Mouse (Mus musculus) midbrain, embryonic 15.5 days (tissue): ENCODE results near the gene Msrb1. TPM values are rescaled to one million over a fixed set of nuclear protein-coding genes. Genes with fewer than 3 reads are reported as not detected.

Experiments
- ATAC-seq: fragments of 200-750 bp; cut with Nextera tagmentation; replicated peaks from 2 replicates; pipeline ENCODE4 v1.8.0; 2017; ENCODE audit warnings: moderate TSS enrichment
- H3K27ac ChIP-seq: fragments of 300-500 bp; sonication (generic); 2 replicates; pipeline ENCODE4 v1.5.1; 2015; ENCODE audit warnings: mild to moderate bottlenecking, inconsistent platforms
- H3K27me3 ChIP-seq: fragments of 300-500 bp; sonication (generic); replicated peaks from 2 replicates; pipeline ENCODE4 v1.6.1; 2015; ENCODE audit warnings: inconsistent platforms
- H3K36me3 ChIP-seq: fragments of 300-500 bp; sonication (generic); replicated peaks from 2 replicates; pipeline ENCODE4 v1.6.1; 2015; ENCODE audit warnings: inconsistent platforms
- H3K4me1 ChIP-seq: fragments of 300-500 bp; sonication (generic); 2 replicates; pipeline ENCODE4 v1.6.1; 2015; ENCODE audit warnings: inconsistent platforms
- H3K4me2 ChIP-seq: fragments of 300-500 bp; sonication (generic); 2 replicates; pipeline ENCODE4 v1.6.1; 2015; ENCODE audit warnings: inconsistent platforms, mild to moderate bottlenecking, moderate library complexity
- H3K4me3 ChIP-seq: fragments of 300-500 bp; sonication (generic); 2 replicates; pipeline ENCODE4 v1.5.1; 2015; ENCODE audit warnings: mild to moderate bottlenecking, inconsistent platforms
- H3K9ac ChIP-seq: fragments of 300-500 bp; sonication (generic); 2 replicates; pipeline ENCODE4 v1.6.1; 2015; ENCODE audit warnings: mild to moderate bottlenecking, inconsistent platforms
- H3K9me3 ChIP-seq: fragments of 300-500 bp; sonication (generic); 2 replicates; pipeline ENCODE4 v1.6.1; 2016; ENCODE audit warnings: inconsistent platforms
- WGBS: fragments of 180-500 bp; shearing (Covaris S2); methylation state at CpG from one replicate; pipeline ENCODE4 v1.1.7; 2015; ENCODE audit warnings: mixed read lengths; 5-methylcytosine and 5-hydroxymethylcytosine counted together
- polyA plus RNA-seq: library from polyadenylated mRNA; unstranded; fragments of >200 nt; fragmentation: Nextera tagmentation; extraction: Ambion mirVana; gene quantifications from 2 replicates; pipeline ENCODE4 v1.2.1, GENCODE M21; 2015

The Msrb1 gene
- polyA plus RNA-seq, 1 experiment from 2014 or later: 16.5 TPM

- Histone ChIP-seq H3K27me3 (no peaks in the 10 kb centered on the region), H3K9me3 (no peaks in the 10 kb centered on the region), H3K4me1 (peaks cover 18% of the 10 kb centered on the region), H3K36me3 (no peaks in the 10 kb centered on the region), H3K9ac (no peak overlapping the region), H3K4me3 (no peak overlapping the region), H3K4me2 (no peak overlapping the region), H3K27ac (no peak overlapping the region)
- WGBS: 91% methylated on average over 1 of the region's 1 CpGs
- no peak for ATAC-seq
Observed at GRCm38 (mm10) chr17:24734513-24734912, 1.9 kb upstream of the Msrb1 start.

GRCm38 (mm10) chr17:24735446-24735845 lies 996 bp upstream of the Msrb1 start:
- 78% methylated on average over 7 of the region's 7 CpGs for WGBS
- Histone ChIP-seq H3K36me3 (no peaks in the 10 kb centered on the region), H3K27me3 (no peaks in the 10 kb centered on the region), H3K4me3 (no peak overlapping the region), H3K9me3 (no peaks in the 10 kb centered on the region), H3K4me2 (peak overlapping the region; percentile 82; the same call in 1 of the 2 replicates), H3K27ac (no peak overlapping the region), H3K9ac (no peak overlapping the region), H3K4me1 (peaks cover 18% of the 10 kb centered on the region)
- ATAC-seq: no peak

GRCm38 (mm10) chr17:24737135-24737810 lies 831 bp downstream of the Msrb1 start:
- Histone ChIP-seq H3K4me1 (peaks cover 18% of the 10 kb centered on the region), H3K9ac (no peak overlapping the region), H3K4me2 (peak overlapping the region; percentile 82), H3K36me3 (no peaks in the 10 kb centered on the region), H3K4me3 (peak overlapping the region; percentile 49), H3K27me3 (no peaks in the 10 kb centered on the region), H3K9me3 (no peaks in the 10 kb centered on the region), H3K27ac (no peak overlapping the region)
- WGBS: 27% methylated on average over 8 of the region's 8 CpGs
- ATAC-seq: no peak

- Histone ChIP-seq H3K4me3 (no peak overlapping the region), H3K4me1 (peaks cover 18% of the 10 kb centered on the region), H3K36me3 (no peaks in the 10 kb centered on the region), H3K9ac (no peak overlapping the region), H3K27ac (no peak overlapping the region), H3K9me3 (no peaks in the 10 kb centered on the region), H3K27me3 (no peaks in the 10 kb centered on the region), H3K4me2 (no peak overlapping the region)
- 90% methylated on average over 4 of the region's 4 CpGs for WGBS
- no peak for ATAC-seq
Observed at GRCm38 (mm10) chr17:24738238-24738637, 1.8 kb downstream of the Msrb1 start.

- Histone ChIP-seq H3K9ac (no peak overlapping the region), H3K27ac (no peak overlapping the region), H3K4me1 (peaks cover 18% of the 10 kb centered on the region), H3K4me2 (no peak overlapping the region), H3K9me3 (no peaks in the 10 kb centered on the region), H3K27me3 (no peaks in the 10 kb centered on the region), H3K36me3 (no peaks in the 10 kb centered on the region), H3K4me3 (no peak overlapping the region)
- ATAC-seq: no peak
- 83% methylated on average over 8 of the region's 8 CpGs for WGBS
Observed at GRCm38 (mm10) chr17:24739926-24740325, 3.5 kb downstream of the Msrb1 start.

GRCm38 (mm10) chr17:24742307-24742706 lies 5.9 kb downstream of the Msrb1 start:
- peaks cover 4% of the 10 kb centered on the region; the same call in 1 of the 2 replicates for H3K4me1 ChIP-seq
- no peaks in the 10 kb centered on the region for H3K9me3 ChIP-seq
- no peaks in the 10 kb centered on the region for H3K27me3 ChIP-seq
- H3K36me3 ChIP-seq: no peaks in the 10 kb centered on the region
- WGBS: 84% methylated on average over 8 of the region's 8 CpGs
- H3K4me2 ChIP-seq: no peak overlapping the region
- H3K9ac ChIP-seq: no peak overlapping the region
- H3K27ac ChIP-seq: no peak overlapping the region
- ATAC-seq: no peak
- H3K4me3 ChIP-seq: no peak overlapping the region

- Histone ChIP-seq H3K4me1 (no peaks in the 10 kb centered on the region), H3K4me3 (no peak overlapping the region), H3K36me3 (no peaks in the 10 kb centered on the region), H3K27me3 (peaks cover 3% of the 10 kb centered on the region), H3K27ac (no peak overlapping the region), H3K9ac (no peak overlapping the region), H3K9me3 (no peaks in the 10 kb centered on the region), H3K4me2 (no peak overlapping the region)
- no peak for ATAC-seq
- WGBS: 76% methylated on average over 5 of the region's 5 CpGs
Observed at GRCm38 (mm10) chr17:24743896-24744295, 7.5 kb downstream of the Msrb1 start.

- Histone ChIP-seq H3K9me3 (no peaks in the 10 kb centered on the region), H3K9ac (no peak overlapping the region), H3K4me1 (no peaks in the 10 kb centered on the region), H3K27me3 (peaks cover 3% of the 10 kb centered on the region), H3K27ac (no peak overlapping the region), H3K36me3 (no peaks in the 10 kb centered on the region), H3K4me2 (no peak overlapping the region), H3K4me3 (no peak overlapping the region)
- no peak for ATAC-seq
- WGBS: 68% methylated on average over 3 of the region's 3 CpGs
Observed at GRCm38 (mm10) chr17:24744381-24744780, 7.9 kb downstream of the Msrb1 start.

- Histone ChIP-seq H3K36me3 (no peaks in the 10 kb centered on the region), H3K27ac (no peak overlapping the region), H3K4me1 (no peaks in the 10 kb centered on the region), H3K9me3 (no peaks in the 10 kb centered on the region), H3K27me3 (peaks cover 15% of the 10 kb centered on the region), H3K4me2 (no peak overlapping the region), H3K4me3 (no peak overlapping the region), H3K9ac (no peak overlapping the region)
- peak; percentile 79 for ATAC-seq
- WGBS: 19% methylated on average over 7 of the region's 7 CpGs
Observed at GRCm38 (mm10) chr17:24745526-24746497, 9.4 kb downstream of the Msrb1 start.

- H3K4me3 ChIP-seq: no peak overlapping the region
- 47% methylated on average over 4 of the region's 4 CpGs for WGBS
- ATAC-seq: no peak
- no peaks in the 10 kb centered on the region for H3K36me3 ChIP-seq
- H3K4me1 ChIP-seq: no peaks in the 10 kb centered on the region
- H3K4me2 ChIP-seq: no peak overlapping the region
- H3K27me3 ChIP-seq: peaks cover 25% of the 10 kb centered on the region
- H3K9me3 ChIP-seq: no peaks in the 10 kb centered on the region
- no peak overlapping the region for H3K9ac ChIP-seq
- no peak overlapping the region for H3K27ac ChIP-seq
Observed at GRCm38 (mm10) chr17:24746986-24747385, 10.5 kb downstream of the Msrb1 start.

- Histone ChIP-seq H3K27ac (no peak overlapping the region), H3K4me2 (no peak overlapping the region), H3K4me1 (peaks cover 13% of the 10 kb centered on the region), H3K36me3 (no peaks in the 10 kb centered on the region), H3K4me3 (no peak overlapping the region), H3K27me3 (peaks cover 69% of the 10 kb centered on the region), H3K9ac (no peak overlapping the region), H3K9me3 (no peaks in the 10 kb centered on the region)
- 27% methylated on average over 4 of the region's 4 CpGs for WGBS
- ATAC-seq: no peak
Observed at GRCm38 (mm10) chr17:24751528-24751927, 15.1 kb downstream of the Msrb1 start.
